In the genomic region with DNA sequence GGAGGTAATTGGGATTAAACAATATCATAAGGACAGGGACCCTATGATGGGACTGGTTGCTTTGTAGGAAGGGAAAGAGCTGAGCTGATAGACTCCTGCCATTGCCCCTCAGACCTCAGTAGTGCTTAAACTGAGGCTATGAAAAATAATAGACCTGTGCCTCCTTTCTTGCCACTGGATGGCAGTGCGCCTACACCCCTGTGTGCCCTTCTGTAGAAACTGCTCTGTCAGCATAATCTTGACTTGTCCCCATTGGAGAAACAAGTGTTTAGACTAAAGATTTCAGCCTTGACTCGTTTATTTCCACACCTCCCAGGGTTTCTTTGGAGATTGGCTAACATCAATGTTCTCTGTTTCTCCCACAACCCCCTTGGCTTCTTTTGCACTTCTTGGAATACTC, we compare ENCODE assay signal across 9 mouse cellular contexts.
A peak's percentile ranks its signal among the peaks of the same experiment; 100 is the strongest.
DNase-seq lines count a peak whose midpoint lies in the region; ATAC-seq and TF ChIP-seq lines count a peak whose summit lies in the region.
"Had no signal": no experiment of that assay in that cellular context is flagged by ENCODE, and none has a peak within 500 bp of the region (broad histone marks: within the 10 kb centered on the region; RNA-seq: fewer than 3 reads in every experiment).

No protein-coding gene starts in this region.

- H3K27ac ChIP-seq in cerebellum, adult 2 months (ENCODE audit: insufficient read depth, low read length): no peak overlapping the region
- no peak overlapping the region for H3K27ac ChIP-seq in hindbrain, postnatal 0 days
- H3K27ac ChIP-seq in hindbrain, embryonic 12.5 days: no peak overlapping the region
- no peak overlapping the region for H3K27ac ChIP-seq in midbrain, embryonic 14.5 days (replicated peaks; ENCODE audit: low read depth, low read length)
- no peak overlapping the region for H3K27ac ChIP-seq in midbrain, embryonic 13.5 days
- H3K27ac ChIP-seq in embryonic facial prominence, embryonic 11.5 days (replicated peaks; ENCODE audit: low read depth, low read length): no peak overlapping the region
- H3K27ac ChIP-seq: limb, embryonic 15.5 days had no signal

- no peak for ATAC-seq in hindbrain, postnatal 0 days
- no peak for ATAC-seq in hindbrain, embryonic 12.5 days (ENCODE audit: low FRiP score)
- no peak for ATAC-seq in midbrain, embryonic 14.5 days (ENCODE audit: low FRiP score, low TSS enrichment)
- ATAC-seq in midbrain, embryonic 13.5 days: no peak
- no peak for ATAC-seq in embryonic facial prominence, embryonic 11.5 days (replicated peaks; ENCODE audit: insufficient number of reproducible peaks, low FRiP score, low TSS enrichment, low read depth)

- no peak for DNase-seq in cerebellum, adult 2 months
- no peak for DNase-seq in cerebellum, adult 11-12 months
- peak; percentile 46 for DNase-seq in hindbrain, postnatal 0 days (ENCODE audit: low spot score)
- DNase-seq in midbrain, embryonic 14.5 days: peak; percentile 28
- DNase-seq in embryonic facial prominence, embryonic 11.5 days (ENCODE audit: low spot score): peak; percentile 7
- no peak for DNase-seq in c-Kit-positive CD71-positive TER-119-positive erythroid progenitor cells, embryonic 14.5 days (ENCODE audit: low spot score)

- 56% methylated on average over 2 of the region's 2 CpGs for WGBS in cerebellum, adult 2 months
- 52% methylated on average over 2 of the region's 2 CpGs for WGBS in hindbrain, postnatal 0 days
- 58% methylated on average over 2 of the region's 2 CpGs for WGBS in hindbrain, embryonic 12.5 days
- WGBS in midbrain, embryonic 14.5 days: 51% methylated on average over 2 of the region's 2 CpGs
- 49% methylated on average over 2 of the region's 2 CpGs for WGBS in midbrain, embryonic 13.5 days
- WGBS in embryonic facial prominence, embryonic 11.5 days: 54% methylated on average over 2 of the region's 2 CpGs

- H3K9ac ChIP-seq in hindbrain, postnatal 0 days (replicated peaks; ENCODE audit: low read length): no peak overlapping the region
- no peak overlapping the region for H3K9ac ChIP-seq in hindbrain, embryonic 12.5 days
- no peak overlapping the region for H3K9ac ChIP-seq in midbrain, embryonic 14.5 days (replicated peaks; ENCODE audit: low read length)
- no peak overlapping the region for H3K9ac ChIP-seq in midbrain, embryonic 13.5 days (replicated peaks)
- H3K9ac ChIP-seq in embryonic facial prominence, embryonic 11.5 days (replicated peaks; ENCODE audit: low read length): no peak overlapping the region
- H3K9ac ChIP-seq: limb, embryonic 15.5 days had no signal

- H3K36me3 ChIP-seq in hindbrain, postnatal 0 days (ENCODE audit: insufficient read depth, low read length): no peaks in the 10 kb centered on the region
- no peaks in the 10 kb centered on the region for H3K36me3 ChIP-seq in hindbrain, embryonic 12.5 days
- no peaks in the 10 kb centered on the region for H3K36me3 ChIP-seq in midbrain, embryonic 14.5 days (ENCODE audit: control insufficient read depth, insufficient read depth, low read length)
- H3K36me3 ChIP-seq in midbrain, embryonic 13.5 days: no peaks in the 10 kb centered on the region
- H3K36me3 ChIP-seq in embryonic facial prominence, embryonic 11.5 days (replicated peaks; ENCODE audit: control insufficient read depth, insufficient read depth, low read depth, low read length): no peaks in the 10 kb centered on the region
- H3K36me3 ChIP-seq: limb, embryonic 15.5 days had no signal

- TF ChIP-seq CTCF in cerebellum, adult 2 months (IDR thresholded peaks at IDR 0.05; ENCODE audit: borderline replicate concordance, insufficient read depth, low read depth, low read length): peak; percentile 48; the same call in 1 of the 2 replicates
- peak; percentile 67 for TF ChIP-seq CTCF in hindbrain, postnatal 0 days (IDR thresholded peaks at IDR 0.05; ENCODE audit: low read depth)

- no peak for TF ChIP-seq POLR2A in cerebellum, adult 2 months (IDR thresholded peaks at IDR 0.05; ENCODE audit: borderline replicate concordance, insufficient read depth, low read length)

- no peak overlapping the region for H3K4me3 ChIP-seq in cerebellum, adult 2 months (replicated peaks; ENCODE audit: insufficient read depth, low read depth, low read length)
- no peak overlapping the region for H3K4me3 ChIP-seq in hindbrain, postnatal 0 days (ENCODE audit: low read length)
- no peak overlapping the region for H3K4me3 ChIP-seq in hindbrain, embryonic 12.5 days
- H3K4me3 ChIP-seq in midbrain, embryonic 14.5 days (replicated peaks; ENCODE audit: low read depth, low read length): no peak overlapping the region
- H3K4me3 ChIP-seq in midbrain, embryonic 13.5 days (replicated peaks): no peak overlapping the region
- H3K4me3 ChIP-seq in embryonic facial prominence, embryonic 11.5 days (ENCODE audit: low read depth, low read length): no peak overlapping the region
- H3K4me3 ChIP-seq: limb, embryonic 15.5 days had no signal

- no peaks in the 10 kb centered on the region for H3K9me3 ChIP-seq in hindbrain, postnatal 0 days (ENCODE audit: low read length)
- no peaks in the 10 kb centered on the region for H3K9me3 ChIP-seq in hindbrain, embryonic 12.5 days (replicated peaks)
- H3K9me3 ChIP-seq in midbrain, embryonic 14.5 days (ENCODE audit: control insufficient read depth, low read length): no peaks in the 10 kb centered on the region
- H3K9me3 ChIP-seq in midbrain, embryonic 13.5 days: no peaks in the 10 kb centered on the region
- H3K9me3 ChIP-seq in embryonic facial prominence, embryonic 11.5 days (replicated peaks; ENCODE audit: control insufficient read depth, low read length): no peaks in the 10 kb centered on the region
- H3K9me3 ChIP-seq: limb, embryonic 15.5 days had no signal

- peaks cover 4% of the 10 kb centered on the region; the same call in 1 of the 2 replicates for H3K4me1 ChIP-seq in cerebellum, adult 2 months (ENCODE audit: control insufficient read depth, insufficient read depth, low read length)
- H3K4me1 ChIP-seq in hindbrain, postnatal 0 days (ENCODE audit: insufficient read depth, low read length): no peaks in the 10 kb centered on the region
- H3K4me1 ChIP-seq in hindbrain, embryonic 12.5 days: no peaks in the 10 kb centered on the region
- no peaks in the 10 kb centered on the region for H3K4me1 ChIP-seq in midbrain, embryonic 14.5 days (ENCODE audit: control insufficient read depth, insufficient read depth, low read length)
- H3K4me1 ChIP-seq in midbrain, embryonic 13.5 days (replicated peaks): no peaks in the 10 kb centered on the region
- no peaks in the 10 kb centered on the region for H3K4me1 ChIP-seq in embryonic facial prominence, embryonic 11.5 days (ENCODE audit: control insufficient read depth, insufficient read depth, low read length)
- H3K4me1 ChIP-seq: limb, embryonic 15.5 days had no signal

- H3K27me3 ChIP-seq in cerebellum, adult 2 months (ENCODE audit: control insufficient read depth, insufficient read depth, low read length): no peaks in the 10 kb centered on the region
- no peaks in the 10 kb centered on the region for H3K27me3 ChIP-seq in hindbrain, postnatal 0 days (ENCODE audit: insufficient read depth, low read length)
- H3K27me3 ChIP-seq in hindbrain, embryonic 12.5 days: no peaks in the 10 kb centered on the region
- no peaks in the 10 kb centered on the region for H3K27me3 ChIP-seq in midbrain, embryonic 14.5 days (ENCODE audit: control insufficient read depth, insufficient read depth, low read length)
- H3K27me3 ChIP-seq in midbrain, embryonic 13.5 days: no peaks in the 10 kb centered on the region
- H3K27me3 ChIP-seq in embryonic facial prominence, embryonic 11.5 days (ENCODE audit: control insufficient read depth, insufficient read depth, low read length): no peaks in the 10 kb centered on the region
- H3K27me3 ChIP-seq: limb, embryonic 15.5 days had no signal

- no peak overlapping the region for H3K4me2 ChIP-seq in hindbrain, postnatal 0 days (ENCODE audit: low read depth, low read length)
- H3K4me2 ChIP-seq in hindbrain, embryonic 12.5 days (replicated peaks): no peak overlapping the region
- H3K4me2 ChIP-seq in midbrain, embryonic 14.5 days (ENCODE audit: low read length): no peak overlapping the region
- H3K4me2 ChIP-seq in midbrain, embryonic 13.5 days (replicated peaks): no peak overlapping the region
- H3K4me2 ChIP-seq in embryonic facial prominence, embryonic 11.5 days (ENCODE audit: low read depth, low read length): no peak overlapping the region
- H3K4me2 ChIP-seq: limb, embryonic 15.5 days had no signal

Comparison
In these comparisons a context has a peak if more than half of its experiments do, and no peak if none do; other contexts are left out.
1. DNase-seq: peak in hindbrain, postnatal 0 days (single experiment), midbrain, embryonic 14.5 days (single experiment) and embryonic facial prominence, embryonic 11.5 days (single experiment); none in cerebellum, adult 2 months (0 of 2), cerebellum, adult 11-12 months (single experiment) and c-Kit-positive CD71-positive TER-119-positive erythroid progenitor cells, embryonic 14.5 days (single experiment).